Comparison of ENCODE assay signal across 28 mouse cellular contexts in genomic region chr2:156021765-156022164, GRCm38 (mm10). TPM values are rescaled to one million over a fixed set of nuclear protein-coding genes. Genes with fewer than 3 reads are reported as not detected.
A peak's percentile ranks its signal among the peaks of the same experiment; 100 is the strongest.
DNase-seq lines count a peak whose midpoint lies in the region; ATAC-seq and TF ChIP-seq lines count a peak whose summit lies in the region.
"Had no signal": no experiment of that assay in that cellular context is flagged by ENCODE, and none has a peak within 500 bp of the region (broad histone marks: within the 10 kb centered on the region; RNA-seq: fewer than 3 reads in every experiment).

No protein-coding gene starts in this region.

- peak overlapping the region; percentile 13 for H3K4me2 ChIP-seq in liver, embryonic 12.5 days
- no peak overlapping the region for H3K4me2 ChIP-seq in liver, embryonic 16.5 days (ENCODE audit: low read depth, low read length)
- H3K4me2 ChIP-seq in lung, postnatal 0 days (replicated peaks; ENCODE audit: low read depth, low read length) = no peak overlapping the region
- no peak overlapping the region for H3K4me2 ChIP-seq in forebrain, postnatal 0 days (ENCODE audit: low read depth)
- H3K4me2 ChIP-seq: embryonic facial prominence, embryonic 15.5 days; heart, embryonic 12.5 days; hindbrain, embryonic 14.5 days had no signal

- H3K27me3 ChIP-seq in liver, embryonic 12.5 days (replicated peaks) = no peaks in the 10 kb centered on the region
- H3K27me3 ChIP-seq in liver, embryonic 16.5 days (ENCODE audit: control insufficient read depth, insufficient read depth, low read depth, low read length) = no peaks in the 10 kb centered on the region
- no peaks in the 10 kb centered on the region for H3K27me3 ChIP-seq in heart, embryonic 10.5 days (ENCODE audit: insufficient read depth, poor library complexity, severe bottlenecking)
- H3K27me3 ChIP-seq in lung, postnatal 0 days (replicated peaks; ENCODE audit: insufficient read depth, low read length) = no peaks in the 10 kb centered on the region
- H3K27me3 ChIP-seq in forebrain, postnatal 0 days (ENCODE audit: insufficient read depth, low read length) = no peaks in the 10 kb centered on the region
- H3K27me3 ChIP-seq: embryonic facial prominence, embryonic 15.5 days; heart, embryonic 12.5 days; Patski had no signal

- 58% methylated on average over 2 of the region's 2 CpGs for WGBS in liver, embryonic 12.5 days (ENCODE audit: insufficient replicate concordance)
- 64% methylated on average over 2 of the region's 2 CpGs for WGBS in liver, embryonic 16.5 days (ENCODE audit: insufficient replicate concordance)
- 88% methylated on average over 2 of the region's 2 CpGs for WGBS in heart, embryonic 10.5 days
- 75% methylated on average over 2 of the region's 2 CpGs for WGBS in lung, postnatal 0 days
- WGBS in forebrain, postnatal 0 days = 92% methylated on average over 2 of the region's 2 CpGs

- peaks cover 48% of the 10 kb centered on the region for H3K4me1 ChIP-seq in liver, embryonic 12.5 days
- H3K4me1 ChIP-seq in liver, embryonic 16.5 days (ENCODE audit: control insufficient read depth, low read depth, low read length) = peaks cover 27% of the 10 kb centered on the region
- H3K4me1 ChIP-seq in heart, embryonic 10.5 days = peaks cover 10% of the 10 kb centered on the region
- H3K4me1 ChIP-seq in lung, postnatal 0 days (ENCODE audit: insufficient read depth, low read depth, low read length) = no peaks in the 10 kb centered on the region
- no peaks in the 10 kb centered on the region for H3K4me1 ChIP-seq in forebrain, postnatal 0 days (ENCODE audit: insufficient read depth)
- H3K4me1 ChIP-seq: embryonic facial prominence, embryonic 15.5 days; forebrain, embryonic 10.5 days; heart, embryonic 12.5 days; hindbrain, embryonic 10.5 days had no signal

- peak overlapping the region; percentile 81 for H3K27ac ChIP-seq in liver, embryonic 12.5 days
- no peak overlapping the region for H3K27ac ChIP-seq in liver, embryonic 16.5 days (ENCODE audit: low read length)
- H3K27ac ChIP-seq in heart, embryonic 10.5 days = no peak overlapping the region
- H3K27ac ChIP-seq in lung, postnatal 0 days (ENCODE audit: low read length) = no peak overlapping the region
- no peak overlapping the region for H3K27ac ChIP-seq in forebrain, postnatal 0 days (ENCODE audit: low read depth, low read length)
- H3K27ac ChIP-seq: embryonic facial prominence, embryonic 15.5 days; forebrain, embryonic 10.5 days; hindbrain, embryonic 10.5 days; hindbrain, embryonic 14.5 days had no signal

- no peak overlapping the region for H3K4me3 ChIP-seq in liver, embryonic 12.5 days
- H3K4me3 ChIP-seq in liver, embryonic 16.5 days (ENCODE audit: low read depth, low read length) = no peak overlapping the region
- H3K4me3 ChIP-seq in heart, embryonic 10.5 days = no peak overlapping the region
- H3K4me3 ChIP-seq in lung, postnatal 0 days (ENCODE audit: low read depth, low read length) = no peak overlapping the region
- H3K4me3 ChIP-seq in forebrain, postnatal 0 days (ENCODE audit: low read depth, low read length) = no peak overlapping the region
- H3K4me3 ChIP-seq: embryonic facial prominence, embryonic 15.5 days; erythroblast, embryonic 14.5 days; forebrain, embryonic 10.5 days; heart, embryonic 12.5 days; hindbrain, embryonic 10.5 days had no signal

- peak; percentile 91 for DNase-seq in MEL-GATA-1-ER (ENCODE audit: extremely low read depth, low read depth)
- DNase-seq in heart, embryonic 10.5 days (ENCODE audit: low spot score) = no peak
- DNase-seq in lung, postnatal 0 days (ENCODE audit: low spot score) = no peak
- DNase-seq in heart, adult 8-10 months (ENCODE audit: low spot score) = no peak
- no peak for DNase-seq in forebrain, postnatal 0 days
- DNase-seq: adrenal gland, postnatal 14 days; B cell, adult 2 months; cerebellum, adult 2 months; cerebellum, postnatal 10 days; gastrocnemius, postnatal 36 days; heart, adult 11 months had no signal

- H3K9me3 ChIP-seq in liver, embryonic 12.5 days (replicated peaks) = no peaks in the 10 kb centered on the region
- H3K9me3 ChIP-seq in liver, embryonic 16.5 days (replicated peaks; ENCODE audit: control insufficient read depth, low read length) = no peaks in the 10 kb centered on the region
- no peaks in the 10 kb centered on the region for H3K9me3 ChIP-seq in heart, embryonic 10.5 days
- H3K9me3 ChIP-seq in lung, postnatal 0 days (ENCODE audit: low read length) = no peaks in the 10 kb centered on the region
- H3K9me3 ChIP-seq in forebrain, postnatal 0 days (ENCODE audit: low read length) = no peaks in the 10 kb centered on the region
- H3K9me3 ChIP-seq: embryonic facial prominence, embryonic 15.5 days; forebrain, embryonic 10.5 days; G1E; heart, embryonic 12.5 days; hindbrain, embryonic 10.5 days had no signal

- no peak for TF ChIP-seq CTCF in lung, postnatal 0 days (IDR thresholded peaks at IDR 0.05)
- TF ChIP-seq CTCF in forebrain, postnatal 0 days (IDR thresholded peaks at IDR 0.05; ENCODE audit: low read depth) = no peak

- peak; percentile 47 for ATAC-seq in liver, embryonic 12.5 days
- ATAC-seq in liver, embryonic 16.5 days (ENCODE audit: low read depth) = peak; percentile 24; the same call in 1 of the 2 replicates
- no peak for ATAC-seq in lung, postnatal 0 days
- ATAC-seq in forebrain, postnatal 0 days = no peak
- ATAC-seq: activated CD4-positive, CD25-positive, alpha-beta regulatory T cell, adult 4 months; CD4-positive, CD25-positive, alpha-beta regulatory T cell, adult 4 months; forebrain, embryonic 14.5 days; Patski had no signal

- no peak for TF ChIP-seq EP300 in lung, postnatal 0 days (IDR thresholded peaks at IDR 0.05)

- peaks cover 31% of the 10 kb centered on the region for H3K36me3 ChIP-seq in liver, embryonic 12.5 days
- H3K36me3 ChIP-seq in liver, embryonic 16.5 days (ENCODE audit: control insufficient read depth, insufficient read depth) = 0 out of 2 replicates have a peak, but pooled peaks cover 4% of the 10 kb centered on the region
- peaks cover 35% of the 10 kb centered on the region for H3K36me3 ChIP-seq in heart, embryonic 10.5 days
- H3K36me3 ChIP-seq in lung, postnatal 0 days (ENCODE audit: insufficient read depth, low read length) = peaks cover 13% of the 10 kb centered on the region
- peaks cover 31% of the 10 kb centered on the region for H3K36me3 ChIP-seq in forebrain, postnatal 0 days (ENCODE audit: insufficient read depth)

- no peak overlapping the region; the same call in 1 of the 2 replicates for H3K9ac ChIP-seq in liver, embryonic 12.5 days
- H3K9ac ChIP-seq in liver, embryonic 16.5 days (ENCODE audit: low read depth, low read length) = no peak overlapping the region
- no peak overlapping the region for H3K9ac ChIP-seq in lung, postnatal 0 days (replicated peaks; ENCODE audit: low read depth)
- H3K9ac ChIP-seq in forebrain, postnatal 0 days = no peak overlapping the region
- H3K9ac ChIP-seq: embryonic facial prominence, embryonic 15.5 days; heart, embryonic 12.5 days; hindbrain, embryonic 14.5 days had no signal

RNA-seq across cellular contexts. Expression of gene Ergic3, which starts 13.9 kb away (rescaled TPM):
- polyA plus RNA-seq in liver, embryonic 12.5 days (2016; fragmentation: Nextera tagmentation; extraction: Ambion mirVana) = 100 and 104 TPM in 2 replicates
- 93.2 and 93.9 TPM in 2 replicates for polyA plus RNA-seq in liver, embryonic 16.5 days (2015; fragmentation: Nextera tagmentation; extraction: Ambion mirVana)
- 179 and 186 TPM in 2 replicates for polyA plus RNA-seq in heart, embryonic 10.5 days (2016; fragmentation: Nextera tagmentation; extraction: Ambion mirVana)
- polyA plus RNA-seq in lung, postnatal 0 days (2015; fragmentation: Nextera tagmentation; extraction: Ambion mirVana) = 168 and 181 TPM in 2 replicates
- total RNA-seq in heart, adult 8-10 months (2022) = 10 to 100 TPM; 58.2 to 67.2 (median 66.3) TPM
- 253 and 279 TPM in 2 replicates for total RNA-seq in forebrain, postnatal 0 days (2014; rRNA removed)
- polyA plus RNA-seq in forebrain, postnatal 0 days (2015; fragmentation: Nextera tagmentation; extraction: Ambion mirVana) = 445 and 473 TPM in 2 replicates

RNA-seq across cellular contexts. Expression of gene 6430550D23Rik, which starts 14.0 kb away (rescaled TPM):
- 1.3 and 1.6 TPM in 2 replicates for polyA plus RNA-seq in liver, embryonic 12.5 days (2016; fragmentation: Nextera tagmentation; extraction: Ambion mirVana)
- 0.54 and 0.98 TPM in 2 replicates for polyA plus RNA-seq in liver, embryonic 16.5 days (2015; fragmentation: Nextera tagmentation; extraction: Ambion mirVana)
- polyA plus RNA-seq in heart, embryonic 10.5 days (2016; fragmentation: Nextera tagmentation; extraction: Ambion mirVana) = 0.79 and 1.4 TPM in 2 replicates
- 1.0 and 1.1 TPM in 2 replicates for polyA plus RNA-seq in lung, postnatal 0 days (2015; fragmentation: Nextera tagmentation; extraction: Ambion mirVana)
- total RNA-seq in heart, adult 8-10 months (2022) = 1 to 10 TPM in 1 of 4 experiments, under 1 TPM in 3; 0.14 to 2.0 (median 0.53) TPM
- total RNA-seq in forebrain, postnatal 0 days (2014; rRNA removed) = 1.0 and 1.1 TPM in 2 replicates
- 0.57 and 1.1 TPM in 2 replicates for polyA plus RNA-seq in forebrain, postnatal 0 days (2015; fragmentation: Nextera tagmentation; extraction: Ambion mirVana)

RNA-seq across cellular contexts. Expression of gene Fer1l4, which starts 31.0 kb away (rescaled TPM):
- not detected in 2 replicates for polyA plus RNA-seq in liver, embryonic 12.5 days (2016; fragmentation: Nextera tagmentation; extraction: Ambion mirVana)
- not detected in 2 replicates for polyA plus RNA-seq in liver, embryonic 16.5 days (2015; fragmentation: Nextera tagmentation; extraction: Ambion mirVana)
- not detected in 2 replicates for polyA plus RNA-seq in heart, embryonic 10.5 days (2016; fragmentation: Nextera tagmentation; extraction: Ambion mirVana)
- polyA plus RNA-seq in lung, postnatal 0 days (2015; fragmentation: Nextera tagmentation; extraction: Ambion mirVana) = 0.06 and 0.36 TPM in 2 replicates
- total RNA-seq in heart, adult 8-10 months (2022) = not detected
- total RNA-seq in forebrain, postnatal 0 days (2014; rRNA removed) = 0.19 TPM in 1 of 2 replicates, not detected in the other
- polyA plus RNA-seq in forebrain, postnatal 0 days (2015; fragmentation: Nextera tagmentation; extraction: Ambion mirVana) = not detected in 2 replicates
- total RNA-seq: adrenal gland, adult 18-20 months; adrenal gland, postnatal 14 days; gastrocnemius, adult 8-10 months; gastrocnemius, postnatal 36 days; heart, postnatal 25 days had no signal
- polyA plus RNA-seq: activated CD4-positive, CD25-positive, alpha-beta regulatory T cell, adult 4 months; CD4-positive, CD25-positive, alpha-beta regulatory T cell, adult 4 months; embryonic facial prominence, embryonic 15.5 days; erythroblast, embryonic 14.5 days; forebrain, embryonic 10.5 days; forebrain, embryonic 14.5 days; G1E; heart, embryonic 12.5 days; heart, embryonic 16.5 days; hindbrain, embryonic 10.5 days; hindbrain, embryonic 14.5 days; Patski had no signal

RNA-seq across cellular contexts. Expression of gene Spag4, which starts 43.2 kb away (rescaled TPM):
- polyA plus RNA-seq in liver, embryonic 12.5 days (2016; fragmentation: Nextera tagmentation; extraction: Ambion mirVana) = 2.2 and 2.6 TPM in 2 replicates
- 0.54 and 0.72 TPM in 2 replicates for polyA plus RNA-seq in liver, embryonic 16.5 days (2015; fragmentation: Nextera tagmentation; extraction: Ambion mirVana)
- polyA plus RNA-seq in heart, embryonic 10.5 days (2016; fragmentation: Nextera tagmentation; extraction: Ambion mirVana) = 3.4 and 5.0 TPM in 2 replicates
- 0.74 and 0.89 TPM in 2 replicates for polyA plus RNA-seq in lung, postnatal 0 days (2015; fragmentation: Nextera tagmentation; extraction: Ambion mirVana)
- total RNA-seq in heart, adult 8-10 months (2022) = 1 to 10 TPM in 2 of 4 experiments, under 1 TPM in 2; 0.62 to 2.3 (median 1.1) TPM
- total RNA-seq in forebrain, postnatal 0 days (2014; rRNA removed) = 7.1 and 7.2 TPM in 2 replicates
- 5.0 and 5.5 TPM in 2 replicates for polyA plus RNA-seq in forebrain, postnatal 0 days (2015; fragmentation: Nextera tagmentation; extraction: Ambion mirVana)
- total RNA-seq: gastrocnemius, postnatal 36 days had no signal
- polyA plus RNA-seq: activated CD4-positive, CD25-positive, alpha-beta regulatory T cell, adult 4 months had no signal

Comparison
In these comparisons a context has a peak if more than half of its experiments do, and no peak if none do; other contexts are left out.
1. ATAC-seq: peak in liver, embryonic 12.5 days (single experiment) and liver, embryonic 16.5 days (single experiment); none in lung, postnatal 0 days (single experiment) and forebrain, postnatal 0 days (single experiment).